Mouse (Mus musculus) kidney, embryonic 16.5 days (tissue): ENCODE measurements at regions not wholly inside any gene's neighbourhood (a gene's known extent, or its start where the extent isn't known, plus 50 kb on each side); places are given as distances from the start of the nearest gene placed in this dataset.

ENCODE experiments used
- ATAC-seq: fragments of 200-750 bp; cut with Nextera tagmentation; 2 replicates; pipeline ENCODE4 v1.8.0; 2017; ENCODE audit warnings: moderate TSS enrichment; ENCODE audit not compliant: low FRiP score, low TSS enrichment
- H3K27ac ChIP-seq: fragments of 300-500 bp; sonication (generic); 2 replicates; pipeline ENCODE4 v1.5.1; 2014; ENCODE audit warnings: low read length
- H3K27me3 ChIP-seq: fragments of 300-500 bp; sonication (generic); 2 replicates; pipeline ENCODE4 v1.6.1; 2014; ENCODE audit warnings: low read length, control low read depth, mixed read lengths; ENCODE audit not compliant: insufficient read depth
- H3K36me3 ChIP-seq: fragments of 300-500 bp; sonication (generic); 2 replicates; pipeline ENCODE4 v1.6.1; 2014; ENCODE audit warnings: low read length, control low read depth, mixed read lengths; ENCODE audit not compliant: insufficient read depth
- H3K4me1 ChIP-seq: fragments of 300-500 bp; sonication (generic); 2 replicates; pipeline ENCODE4 v1.6.1; 2014; ENCODE audit warnings: low read length, control low read depth, mixed read lengths; ENCODE audit not compliant: insufficient read depth
- H3K4me2 ChIP-seq: fragments of 300-500 bp; sonication (generic); replicated peaks from 2 replicates; pipeline ENCODE4 v1.6.1; 2014; ENCODE audit warnings: low read depth, low read length
- H3K4me3 ChIP-seq: fragments of 300-500 bp; sonication (generic); 2 replicates; pipeline ENCODE4 v1.5.1; 2014; ENCODE audit warnings: mild to moderate bottlenecking, low read length
- H3K9ac ChIP-seq: fragments of 300-500 bp; sonication (generic); replicated peaks from 2 replicates; pipeline ENCODE4 v1.6.1; 2014; ENCODE audit warnings: low read length
- H3K9me3 ChIP-seq: fragments of 300-500 bp; sonication (generic); 2 replicates; pipeline ENCODE4 v1.6.1; 2016; ENCODE audit warnings: low read length, control low read depth
- WGBS: fragments of 180-500 bp; shearing (Covaris S2); extraction: QIAGEN DNeasy Blood & Tissue Kit; methylation state at CpG from one replicate; pipeline ENCODE4 v1.1.7; 2014; 5-methylcytosine and 5-hydroxymethylcytosine counted together

- Histone ChIP-seq H3K27me3 (no peaks in the 10 kb centered on the region), H3K9ac (no peak overlapping the region), H3K27ac (no peak overlapping the region), H3K4me2 (no peak overlapping the region), H3K9me3 (no peaks in the 10 kb centered on the region), H3K36me3 (no peaks in the 10 kb centered on the region), H3K4me3 (no peak overlapping the region), H3K4me1 (no peaks in the 10 kb centered on the region)
- no peak for ATAC-seq
- 80% methylated on average over 1 of the region's 1 CpGs for WGBS
These were observed 226.2 kb downstream of the Fam49a start for GRCm38 (mm10) chr12:12488090-12488489.

GRCm38 (mm10) chr12:12486656-12487356, 224.9 kb downstream of the Fam49a start:
- no peak overlapping the region for H3K4me2 ChIP-seq
- no peak for ATAC-seq

GRCm38 (mm10) chr12:12484921-12485680, 223.2 kb downstream of the Fam49a start:
- H3K9me3 ChIP-seq, result no peaks in the 10 kb centered on the region
- WGBS, result 70% methylated on average over 9 of the region's 9 CpGs
- no peaks in the 10 kb centered on the region for H3K4me1 ChIP-seq

More at GRCm38 (mm10) chr12:12486656-12487356, 224.9 kb downstream of the Fam49a start:
- H3K27me3 ChIP-seq, result no peaks in the 10 kb centered on the region
- H3K4me3 ChIP-seq, result no peak overlapping the region
- H3K27ac ChIP-seq, result no peak overlapping the region
- no peak overlapping the region for H3K9ac ChIP-seq
- H3K36me3 ChIP-seq, result no peaks in the 10 kb centered on the region
- WGBS, result 84% methylated on average over 1 of the region's 1 CpGs
- no peaks in the 10 kb centered on the region for H3K9me3 ChIP-seq
- no peaks in the 10 kb centered on the region for H3K4me1 ChIP-seq

GRCm38 (mm10) chr12:12480451-12480850, 218.5 kb downstream of the Fam49a start:
- no peaks in the 10 kb centered on the region for H3K9me3 ChIP-seq
- H3K36me3 ChIP-seq, result no peaks in the 10 kb centered on the region
- no peak overlapping the region for H3K4me2 ChIP-seq
- no peak for ATAC-seq
- no peak overlapping the region for H3K27ac ChIP-seq
- H3K4me1 ChIP-seq, result no peaks in the 10 kb centered on the region
- no peak overlapping the region for H3K9ac ChIP-seq
- H3K27me3 ChIP-seq, result no peaks in the 10 kb centered on the region
- WGBS, result 93% methylated on average over 2 of the region's 2 CpGs
- H3K4me3 ChIP-seq, result no peak overlapping the region

More at GRCm38 (mm10) chr12:12484921-12485680, 223.2 kb downstream of the Fam49a start:
- H3K4me2 ChIP-seq, result no peak overlapping the region
- ATAC-seq, result no peak
- no peaks in the 10 kb centered on the region for H3K27me3 ChIP-seq
- no peak overlapping the region for H3K9ac ChIP-seq
- H3K36me3 ChIP-seq, result no peaks in the 10 kb centered on the region
- H3K27ac ChIP-seq, result no peak overlapping the region
- H3K4me3 ChIP-seq, result no peak overlapping the region

- Histone ChIP-seq H3K9ac (no peak overlapping the region), H3K4me2 (no peak overlapping the region), H3K9me3 (no peaks in the 10 kb centered on the region), H3K27me3 (no peaks in the 10 kb centered on the region), H3K27ac (no peak overlapping the region), H3K36me3 (no peaks in the 10 kb centered on the region), H3K4me3 (no peak overlapping the region), H3K4me1 (no peaks in the 10 kb centered on the region)
- no peak for ATAC-seq
- 47% methylated on average over 2 of the region's 2 CpGs for WGBS
These were observed 190.1 kb downstream of the Fam49a start for GRCm38 (mm10) chr12:12452086-12452485.

GRCm38 (mm10) chr12:12446768-12447167, 184.8 kb downstream of the Fam49a start:
- Histone ChIP-seq H3K4me1 (no peaks in the 10 kb centered on the region), H3K9me3 (no peaks in the 10 kb centered on the region), H3K4me2 (no peak overlapping the region), H3K4me3 (no peak overlapping the region), H3K27me3 (no peaks in the 10 kb centered on the region), H3K9ac (no peak overlapping the region), H3K27ac (no peak overlapping the region), H3K36me3 (no peaks in the 10 kb centered on the region)
- no peak for ATAC-seq
- 74% methylated on average over 2 of the region's 2 CpGs for WGBS

- WGBS, result 89% methylated on average over 3 of the region's 3 CpGs
- no peaks in the 10 kb centered on the region for H3K27me3 ChIP-seq
- H3K4me3 ChIP-seq, result no peak overlapping the region
- H3K9ac ChIP-seq, result no peak overlapping the region
- no peaks in the 10 kb centered on the region for H3K4me1 ChIP-seq
- no peaks in the 10 kb centered on the region for H3K9me3 ChIP-seq
- no peak for ATAC-seq
- H3K36me3 ChIP-seq, result no peaks in the 10 kb centered on the region
- no peak overlapping the region for H3K4me2 ChIP-seq
- H3K27ac ChIP-seq, result no peak overlapping the region
These were observed 184.3 kb downstream of the Fam49a start for GRCm38 (mm10) chr12:12446281-12446680.

GRCm38 (mm10) chr12:12442872-12443271, 180.9 kb downstream of the Fam49a start:
- no peak overlapping the region for H3K4me3 ChIP-seq
- 90% methylated on average over 4 of the region's 4 CpGs for WGBS
- no peak overlapping the region for H3K4me2 ChIP-seq
- no peaks in the 10 kb centered on the region for H3K9me3 ChIP-seq
- no peak overlapping the region for H3K27ac ChIP-seq
- H3K27me3 ChIP-seq, result no peaks in the 10 kb centered on the region
- no peaks in the 10 kb centered on the region for H3K36me3 ChIP-seq
- H3K9ac ChIP-seq, result no peak overlapping the region
- H3K4me1 ChIP-seq, result no peaks in the 10 kb centered on the region
- no peak for ATAC-seq

GRCm38 (mm10) chr12:12436379-12436778, 174.4 kb downstream of the Fam49a start:
- no peak overlapping the region for H3K4me3 ChIP-seq
- H3K9ac ChIP-seq, result no peak overlapping the region
- no peaks in the 10 kb centered on the region for H3K36me3 ChIP-seq
- H3K27ac ChIP-seq, result no peak overlapping the region
- H3K4me2 ChIP-seq, result no peak overlapping the region
- H3K9me3 ChIP-seq, result no peaks in the 10 kb centered on the region
- WGBS, result 95% methylated on average over 1 of the region's 1 CpGs
- H3K27me3 ChIP-seq, result no peaks in the 10 kb centered on the region
- no peak for ATAC-seq
- H3K4me1 ChIP-seq, result no peaks in the 10 kb centered on the region

- WGBS, result 66% methylated on average over 1 of the region's 1 CpGs
- no peak for ATAC-seq
These were observed 170.7 kb downstream of the Fam49a start for GRCm38 (mm10) chr12:12432597-12432996.

More at GRCm38 (mm10) chr12:12432597-12432996, 170.7 kb downstream of the Fam49a start:
- Histone ChIP-seq H3K36me3 (no peaks in the 10 kb centered on the region), H3K9me3 (no peaks in the 10 kb centered on the region), H3K4me2 (no peak overlapping the region), H3K27me3 (no peaks in the 10 kb centered on the region), H3K27ac (no peak overlapping the region), H3K9ac (no peak overlapping the region), H3K4me1 (no peaks in the 10 kb centered on the region), H3K4me3 (no peak overlapping the region)
